Mouse (Mus musculus) c-Kit-positive CD71-negative TER-119-negative erythroid progenitor cells, embryonic 14.5 days (primary cell): ENCODE data around the gene BC016579.

Experiments
- DNase-seq: peaks from one replicate; pipeline ENCODE4 v3.0.0-alpha.2; 2013; ENCODE audit warnings: low read depth

The BC016579 gene

DNA sequence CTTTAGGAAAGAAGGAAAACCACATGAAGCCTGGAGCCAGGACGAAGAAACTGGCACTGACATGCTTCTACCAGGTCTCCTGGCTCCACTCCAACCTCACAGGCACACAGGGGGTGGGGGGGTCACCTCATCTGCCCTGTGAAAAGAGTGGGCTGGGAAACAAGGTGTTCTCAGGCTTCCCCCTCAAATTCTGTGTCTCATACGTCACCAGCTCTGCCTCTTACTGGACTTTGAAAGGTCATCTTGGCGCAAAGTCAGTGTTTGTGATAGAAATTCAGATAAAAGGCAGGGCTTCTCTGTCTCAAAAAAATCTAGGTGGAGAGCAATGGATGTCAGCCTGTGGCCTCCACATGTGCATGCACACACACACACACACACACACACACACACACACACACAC lies 12.6 kb downstream of the BC016579 start:
- DNase-seq: no peak

DNA sequence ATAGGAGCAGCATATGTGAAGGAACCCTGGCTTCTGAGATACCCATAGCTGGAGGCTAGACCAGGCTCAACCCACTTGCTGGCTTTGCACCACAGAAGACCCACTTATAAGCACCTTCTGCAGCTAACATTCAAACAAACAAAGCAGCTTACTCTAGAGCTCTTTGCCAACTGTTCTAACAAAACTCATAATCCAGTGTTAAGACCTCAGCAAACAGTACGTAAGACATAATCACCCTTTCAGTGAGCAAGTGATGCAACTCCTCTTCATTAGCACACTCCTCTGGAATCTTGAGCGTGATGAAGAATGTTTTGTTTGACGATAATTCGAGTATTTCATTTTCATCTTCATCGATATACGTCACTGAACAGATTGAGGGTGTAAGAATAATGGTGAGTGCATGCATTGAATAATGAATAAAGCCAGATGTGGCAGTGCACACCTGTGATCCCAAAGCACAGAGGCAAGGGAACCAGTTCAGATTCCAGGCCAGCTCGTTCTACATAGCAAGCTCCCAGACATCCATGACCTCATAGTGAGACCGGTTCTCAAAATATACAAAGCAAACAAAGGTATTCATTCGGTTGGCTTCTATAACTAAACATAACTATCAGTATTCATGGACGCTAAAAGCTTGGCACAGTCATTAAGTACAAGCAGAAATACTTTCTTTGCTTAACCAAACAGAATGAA lies 13.7 kb downstream of the BC016579 start:
- no peak for DNase-seq

DNA sequence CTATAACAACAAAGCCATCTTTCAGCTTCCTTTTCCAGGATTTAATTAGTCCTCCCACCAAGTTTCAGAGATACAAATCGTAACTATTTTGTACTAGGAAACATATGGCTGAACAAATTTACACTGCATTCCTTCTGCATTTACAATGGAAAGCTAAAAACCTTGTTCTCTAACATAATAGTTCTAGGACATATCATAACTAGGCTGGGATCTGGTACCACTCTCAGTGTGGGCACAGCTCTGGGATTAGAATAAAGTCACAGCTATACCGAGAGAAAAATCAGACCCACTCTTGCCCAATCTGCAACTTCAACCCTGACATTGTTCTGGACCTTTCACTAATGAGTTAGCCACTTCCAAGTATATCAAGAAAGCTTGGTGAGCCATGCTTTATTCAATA lies 18.0 kb downstream of the BC016579 start:
- DNase-seq: no peak

DNA sequence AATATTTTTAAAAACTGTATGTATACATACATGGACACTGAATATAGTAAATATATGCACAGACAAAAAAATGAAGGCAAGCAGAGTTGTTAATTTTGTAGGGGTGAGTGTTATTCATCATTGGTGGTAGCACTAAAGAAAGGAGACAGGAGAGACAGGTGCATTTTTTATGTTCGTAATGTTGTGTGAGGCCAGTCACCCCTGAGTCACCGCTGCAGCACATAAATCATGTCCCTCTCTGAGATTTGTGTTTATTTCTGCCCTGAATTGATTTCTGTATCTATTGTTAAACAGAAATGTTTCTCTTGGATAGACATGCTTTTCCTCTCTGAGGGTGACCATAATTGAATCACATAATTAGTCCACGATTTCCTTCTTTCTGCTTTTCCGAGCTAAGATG lies 21.4 kb downstream of the BC016579 start:
- no peak for DNase-seq

DNA sequence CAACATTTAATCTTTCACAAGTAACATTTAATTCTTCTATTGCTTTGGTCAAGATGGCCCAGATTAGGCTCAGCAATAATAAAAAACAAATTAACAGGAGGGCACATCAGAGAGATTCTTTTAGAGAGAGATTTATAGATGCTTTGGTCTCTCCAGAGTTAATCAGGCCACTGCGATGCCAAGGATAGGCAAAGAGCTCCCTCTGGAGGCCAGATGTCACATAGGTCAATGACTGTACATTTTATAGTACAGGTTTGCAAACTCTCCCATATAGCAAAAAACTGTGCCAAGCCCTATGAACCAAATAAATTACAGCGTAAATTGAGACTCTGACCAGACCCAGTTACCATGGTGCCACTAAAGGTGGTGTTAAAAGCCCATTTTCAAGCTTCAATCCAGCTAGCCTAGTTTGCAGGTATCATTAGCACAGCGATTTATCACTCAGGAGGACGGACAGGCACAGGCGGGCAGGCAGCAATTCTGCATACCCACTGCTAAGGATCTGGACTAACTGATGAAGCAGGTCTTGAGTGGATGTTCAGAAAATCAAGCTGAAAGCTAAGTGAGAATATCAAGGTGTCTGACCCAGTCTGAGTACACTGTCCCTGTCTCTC lies 23.4 kb downstream of the BC016579 start:
- peak; percentile 56 for DNase-seq

DNA sequence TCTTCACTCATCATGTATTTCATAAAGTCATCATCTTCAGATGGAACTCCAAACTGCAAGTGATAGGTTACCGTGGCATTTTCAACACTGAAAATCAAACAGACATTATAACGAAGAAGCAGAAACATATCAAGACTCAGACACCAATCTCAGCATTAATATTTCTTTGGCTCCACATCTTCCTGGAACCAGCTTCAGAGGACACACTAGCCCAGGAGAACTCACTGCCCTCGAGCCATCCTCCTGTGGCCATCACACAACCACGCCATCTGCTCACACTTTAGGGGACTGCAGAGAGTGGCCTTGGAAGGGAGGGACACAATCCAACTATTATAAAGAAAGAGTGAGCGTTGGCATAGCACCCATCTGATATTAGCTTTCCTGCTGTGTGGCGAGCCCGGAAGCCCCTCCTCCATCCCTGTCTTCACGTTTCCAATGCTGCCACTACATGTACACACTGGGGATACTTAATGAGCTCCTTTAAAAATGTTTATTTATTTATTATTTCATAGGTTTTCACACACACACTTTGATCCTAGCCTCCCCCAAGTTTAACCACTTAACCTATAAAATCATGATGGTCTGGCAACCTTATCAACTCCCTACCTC lies 24.3 kb downstream of the BC016579 start:
- DNase-seq: no peak

DNA sequence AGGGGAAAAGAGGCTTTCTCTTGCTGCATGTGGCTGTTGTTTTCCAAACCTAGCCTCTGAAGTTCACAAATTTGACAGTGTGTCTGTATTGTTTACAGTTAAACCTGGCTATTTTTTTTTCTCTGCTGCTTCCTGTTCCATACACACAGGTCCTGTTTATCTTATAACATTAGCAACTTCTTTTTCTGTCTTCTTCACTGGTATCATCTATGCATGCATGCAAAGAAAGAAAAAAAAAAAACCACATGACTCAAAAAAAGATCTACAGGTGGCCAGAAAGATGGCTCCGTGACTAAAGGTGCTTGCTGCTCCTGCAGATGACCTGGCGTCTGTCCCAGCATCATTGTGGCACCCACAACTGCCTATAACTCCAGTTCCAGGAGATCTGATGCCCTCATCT lies 28.5 kb downstream of the BC016579 start:
- no peak for DNase-seq

DNA sequence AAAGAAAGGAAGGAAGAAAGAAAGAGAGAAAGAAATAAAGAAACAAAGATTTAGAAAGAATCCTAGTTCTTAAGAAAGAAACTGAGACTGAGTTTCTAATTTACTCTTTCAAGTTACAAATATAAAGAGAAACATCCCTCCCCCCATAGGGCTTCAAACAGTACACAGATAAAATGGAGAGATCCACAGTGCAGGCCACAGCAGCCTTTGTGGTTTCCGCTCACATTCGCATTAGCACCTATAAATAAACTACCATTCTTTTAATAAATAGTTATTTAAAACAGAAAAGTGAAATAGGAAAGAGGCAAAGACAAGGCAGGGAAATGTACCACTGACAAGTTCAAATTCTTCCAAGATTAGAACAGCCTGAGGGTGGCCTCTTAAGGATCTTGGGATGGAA lies 29.1 kb downstream of the BC016579 start:
- DNase-seq: no peak

DNA sequence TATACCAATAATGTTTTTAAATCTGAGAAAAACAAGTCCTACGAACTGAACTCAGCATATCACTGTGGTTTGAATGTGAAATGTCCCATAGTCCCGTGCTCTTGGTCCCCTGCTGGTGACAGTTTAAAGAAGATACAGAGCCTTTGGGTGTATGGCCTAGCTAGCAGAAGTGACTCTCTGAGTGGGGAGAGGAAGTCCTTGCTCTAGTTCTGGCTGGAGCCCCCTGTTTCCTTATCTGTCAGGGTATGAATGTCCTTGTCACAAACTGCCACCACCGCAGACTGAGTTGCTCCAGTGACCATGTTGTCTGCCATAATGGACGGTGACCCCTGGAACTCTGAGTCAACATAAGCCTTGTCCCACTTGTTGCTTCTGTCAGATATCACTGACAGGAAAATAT lies 30.6 kb downstream of the BC016579 start:
- DNase-seq: no peak

DNA sequence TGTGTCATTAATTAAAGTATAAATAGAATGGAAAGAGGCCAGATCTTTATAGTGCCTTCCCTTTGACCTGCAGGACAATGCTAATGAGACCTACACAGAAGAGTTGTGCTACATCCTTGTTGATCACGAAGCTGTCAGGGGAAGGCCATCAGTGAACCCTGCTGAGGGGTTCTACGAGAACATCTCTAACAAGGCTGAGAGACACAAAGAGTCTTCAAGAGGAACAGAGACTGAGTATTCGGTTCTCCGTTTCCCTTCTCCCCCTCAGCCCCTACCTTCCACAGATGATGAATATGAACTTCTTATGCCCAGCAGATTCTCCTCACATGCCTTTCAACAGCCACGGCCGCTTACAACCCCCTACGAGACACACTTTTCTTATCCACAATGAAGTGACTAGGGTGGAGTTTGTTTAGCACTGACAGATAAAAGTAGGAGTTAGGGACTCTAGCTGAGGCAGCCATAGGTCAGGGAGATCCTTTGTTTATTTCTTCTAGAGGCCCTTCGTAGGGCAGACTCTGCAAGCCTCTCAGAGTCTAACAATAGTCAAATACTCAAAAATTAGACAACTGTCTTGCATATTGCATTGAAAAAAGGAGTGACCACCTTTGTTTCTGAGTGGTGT lies 34.0 kb downstream of the BC016579 start:
- no peak for DNase-seq

DNA sequence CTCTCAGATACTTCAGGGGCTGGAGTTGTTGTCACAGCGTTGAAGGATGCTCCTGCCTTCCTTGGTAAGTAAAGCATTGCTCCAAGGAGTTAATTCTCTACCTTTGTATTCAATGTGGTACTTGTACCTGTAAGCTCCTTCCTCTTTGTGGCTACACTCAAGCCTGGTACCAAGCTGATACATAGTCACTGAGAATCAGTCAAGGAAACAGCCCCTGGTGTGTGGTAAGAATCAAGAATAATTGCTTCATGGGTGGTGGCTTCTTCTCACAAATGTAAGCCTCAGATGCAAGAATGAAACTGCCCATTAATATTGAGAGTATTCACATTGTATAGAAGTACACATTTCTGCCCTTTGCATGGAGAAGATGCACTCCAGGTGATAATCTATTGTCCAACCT lies 37.9 kb downstream of the BC016579 start:
- DNase-seq: no peak

DNA sequence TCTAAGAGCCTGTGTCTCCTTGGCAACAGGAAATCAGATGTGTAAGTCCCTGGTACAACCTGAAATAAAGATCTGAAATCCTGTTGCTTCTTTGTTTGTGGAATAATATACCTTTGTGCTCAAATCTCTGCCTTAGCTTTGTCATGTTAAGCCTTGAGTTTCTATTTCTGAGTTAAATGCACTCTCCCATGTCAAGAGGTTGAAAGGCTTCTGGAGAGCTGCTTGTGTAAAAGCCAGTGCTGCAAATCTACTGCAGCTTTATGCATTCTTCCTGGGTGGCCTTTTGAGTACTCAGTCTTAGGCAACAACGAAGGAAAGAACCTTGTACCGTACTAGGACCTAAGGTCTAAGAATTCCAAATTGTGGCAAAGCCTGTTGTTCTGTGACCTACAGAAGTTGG lies 40.6 kb downstream of the BC016579 start:
- no peak for DNase-seq

DNA sequence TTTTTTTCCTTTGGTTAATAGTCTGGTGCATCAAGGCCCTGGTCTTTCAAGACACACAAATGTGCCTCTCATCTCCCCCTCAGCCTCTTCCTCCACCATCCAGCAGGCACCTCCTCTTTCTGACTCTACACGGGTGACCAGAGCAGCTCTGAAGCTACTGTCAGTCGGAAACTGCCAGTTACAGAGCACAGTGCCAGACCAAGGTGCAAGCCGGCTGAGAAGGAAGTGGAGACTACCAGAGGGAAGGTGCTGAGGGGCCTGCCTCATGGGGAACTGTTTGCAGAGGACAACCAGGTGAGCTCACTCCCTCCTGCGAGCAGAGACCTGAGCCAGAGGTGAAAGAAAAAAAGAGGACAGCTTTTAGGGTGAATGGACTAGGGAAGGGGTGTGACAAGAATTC lies 43.6 kb downstream of the BC016579 start, which contains the start of gene Gcsam:
Gene Gcsam (plus strand): TSS at position 114 of the 400 bp plus-strand sequence.
- no peak for DNase-seq

DNA sequence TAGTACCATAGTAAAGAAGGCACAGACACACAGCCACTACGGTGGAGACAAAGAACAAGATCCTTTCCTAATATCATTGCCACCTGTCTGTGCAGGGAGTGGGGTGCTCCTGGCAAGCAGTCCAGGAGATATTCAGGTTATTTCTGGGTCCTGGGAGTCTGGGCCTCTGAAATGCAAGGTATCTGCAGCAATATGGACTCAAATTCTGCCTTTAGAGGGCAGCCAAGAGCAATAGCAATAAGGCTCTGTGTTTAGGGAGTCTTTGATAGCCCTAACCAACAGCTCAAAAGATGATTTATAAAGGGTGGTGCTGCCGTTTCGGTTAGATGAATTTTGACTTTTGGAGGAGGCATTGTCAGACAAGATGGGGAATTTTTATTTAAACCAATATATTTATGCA lies 44.6 kb downstream of the BC016579 start:
- no peak for DNase-seq

DNA sequence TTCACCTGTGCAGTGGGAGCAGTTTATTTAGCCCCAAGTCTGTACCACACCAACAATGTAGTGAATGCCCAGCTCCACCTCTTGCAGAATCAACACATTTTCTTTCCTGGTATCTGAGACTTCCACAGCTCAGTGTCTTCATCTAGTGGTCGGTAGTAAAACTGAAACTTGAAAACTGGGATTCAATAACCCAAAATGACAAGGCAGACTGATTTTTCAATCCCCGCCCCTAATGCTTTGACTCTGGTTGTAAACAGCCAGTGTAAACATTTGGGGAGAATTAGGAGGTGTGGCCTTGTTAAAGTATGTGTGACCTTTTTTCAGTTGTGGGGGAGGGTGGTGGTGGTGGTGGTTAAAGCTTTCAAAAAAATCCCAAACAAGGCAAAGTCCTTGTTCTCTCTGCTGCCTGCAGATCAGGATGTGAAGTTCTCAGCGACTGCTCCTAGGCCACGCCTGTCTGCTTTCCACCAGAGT lies 45.4 kb downstream of the BC016579 start:
- DNase-seq: no peak

DNA sequence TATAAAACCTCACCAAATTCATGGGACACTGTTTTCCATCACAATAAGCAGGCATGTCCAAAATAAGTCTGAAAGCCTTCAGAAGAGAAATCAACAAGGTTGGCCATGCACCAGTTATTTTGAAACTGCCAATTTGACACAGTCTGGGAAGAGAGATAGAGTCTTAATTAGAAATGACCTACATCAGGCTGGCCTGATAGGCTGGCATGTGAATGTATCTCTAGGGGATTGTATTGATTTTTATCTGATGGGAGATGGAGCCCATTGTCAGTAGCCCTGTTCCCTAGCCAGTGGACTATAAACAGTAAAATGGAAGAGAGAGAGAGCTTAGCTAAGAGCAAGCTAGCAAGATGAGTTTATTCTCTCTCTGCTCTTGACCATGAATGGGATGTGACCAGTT lies 58.4 kb downstream of the BC016579 start:
- no peak for DNase-seq

DNA sequence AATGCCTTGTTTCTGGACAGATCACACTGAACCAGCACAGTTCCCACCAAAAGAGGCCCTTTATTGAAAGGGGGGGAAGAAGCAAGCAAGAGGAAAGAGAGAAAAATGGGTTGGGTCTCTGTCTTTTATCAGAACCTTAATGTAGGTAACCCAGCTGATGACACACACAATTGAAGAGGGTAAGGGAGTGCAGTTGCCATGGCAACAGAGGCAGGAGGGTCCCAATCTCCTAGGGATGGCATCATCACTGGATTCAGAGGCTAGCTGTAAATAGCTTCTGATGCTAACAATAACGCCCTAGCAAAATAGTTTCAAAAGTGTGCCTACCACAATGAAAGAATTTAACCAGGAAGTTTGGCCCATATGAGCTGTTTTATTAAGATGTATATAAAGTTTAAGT lies 60.2 kb downstream of the BC016579 start:
- no peak for DNase-seq

DNA sequence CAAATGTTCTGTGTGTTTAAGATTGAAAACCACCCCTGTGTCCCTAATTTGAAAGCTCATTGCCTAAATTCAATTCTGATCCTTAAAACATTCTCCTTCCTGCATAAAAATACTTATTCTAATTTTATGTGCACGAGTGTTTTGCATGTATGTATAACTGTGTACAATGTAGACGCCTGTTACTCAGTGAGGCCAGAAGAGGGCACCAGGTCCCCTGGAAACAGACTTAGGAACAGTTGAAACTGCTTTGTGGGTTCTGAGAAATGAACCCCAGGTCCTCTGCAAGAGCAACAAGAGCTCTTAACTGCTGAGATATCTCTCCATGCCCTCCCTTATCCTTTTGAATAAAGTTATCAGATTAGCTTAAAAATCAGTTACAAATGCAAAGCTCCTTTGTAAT lies 71.4 kb downstream of the BC016579 start:
- peak; percentile 19 for DNase-seq

DNA sequence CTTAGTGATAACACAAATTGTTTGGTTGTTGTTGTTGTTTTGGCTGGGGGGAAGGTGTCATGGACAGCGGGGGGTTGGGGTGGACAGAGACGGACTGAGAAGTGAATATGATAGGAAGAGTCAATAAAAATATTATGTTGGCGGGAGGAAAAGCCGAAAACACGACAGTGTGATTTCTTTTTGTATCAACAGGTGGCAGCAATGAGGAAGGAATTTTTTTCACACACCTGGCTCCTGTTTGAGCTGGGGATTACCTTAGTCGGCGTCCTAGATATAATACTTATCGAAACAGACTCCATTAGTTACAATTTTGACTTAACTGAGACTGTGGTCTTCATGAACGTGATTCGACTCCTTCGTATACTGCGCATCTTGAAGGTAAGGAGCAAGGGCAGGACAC lies 74.0 kb downstream of the BC016579 start:
- no peak for DNase-seq
